Mouse (Mus musculus): ENCODE results near the gene 4930447C04Rik. TPM values are rescaled to one million over a fixed set of nuclear protein-coding genes. Genes with fewer than 3 reads are reported as not detected.
A peak's percentile ranks its signal among the peaks of the same experiment; 100 is the strongest.

4930447C04Rik gene
- total and polyA plus RNA-seq, 2 experiments = not detected

- Histone ChIP-seq H3K9ac (ENCODE audit: low read depth, low read length) (no peak overlapping the region), H3K27ac (replicated peaks; ENCODE audit: insufficient read depth, low read depth, low read length) (no peak overlapping the region), H3K36me3 (ENCODE audit: control insufficient read depth, insufficient read depth, low read length) (no peaks in the 10 kb centered on the region), H3K27me3 (ENCODE audit: control insufficient read depth, insufficient read depth, low read length) (peaks cover 2% of the 10 kb centered on the region; the same call in 1 of the 2 replicates), H3K4me3 (ENCODE audit: insufficient read depth, low read depth, low read length) (no peak overlapping the region), H3K4me1 (ENCODE audit: control insufficient read depth, insufficient read depth, low read length) (no peaks in the 10 kb centered on the region), H3K79me2 (ENCODE audit: control insufficient read depth, insufficient read depth, low read length) (no peaks in the 10 kb centered on the region)
- TF ChIP-seq POLR2A (IDR thresholded peaks at IDR 0.05; ENCODE audit: extremely low read depth, insufficient read depth, low read length) = no peak
- no peak for TF ChIP-seq CTCF (IDR thresholded peaks at IDR 0.05; ENCODE audit: low read depth, low read length)
- 51% methylated on average over 12 of the region's 12 CpGs for WGBS
- DNase-seq (ENCODE audit: extremely low read depth, low read depth, low spot score) = peak; percentile 55
Measured at GRCm38 (mm10) chr12:72843973-72844620, 96.5 kb downstream of the 4930447C04Rik start.

DNA sequence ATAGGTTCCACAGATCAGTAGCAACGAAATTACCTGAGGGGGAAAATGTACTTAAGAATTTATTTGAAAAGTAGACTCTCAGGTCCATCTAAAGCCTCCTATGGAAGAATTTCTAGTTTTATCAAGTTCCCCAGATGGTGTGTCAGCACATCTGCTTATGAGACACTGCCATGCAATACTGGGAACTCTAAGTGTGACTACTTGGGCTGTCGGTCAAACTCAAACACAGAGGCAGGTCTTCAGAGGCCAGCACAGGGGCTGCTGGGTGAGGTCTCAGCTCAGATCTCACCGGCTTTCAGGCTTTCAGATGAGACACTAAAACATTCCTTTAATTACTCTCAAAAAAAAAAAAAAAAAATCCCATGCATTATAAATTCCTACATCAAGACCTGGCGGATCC lies 97.0 kb downstream of the 4930447C04Rik start:
- Histone ChIP-seq H3K4me3 (ENCODE audit: insufficient read depth, low read depth, low read length) (no peak overlapping the region), H3K9ac (ENCODE audit: low read depth, low read length) (no peak overlapping the region), H3K4me1 (ENCODE audit: control insufficient read depth, insufficient read depth, low read length) (no peaks in the 10 kb centered on the region), H3K27me3 (ENCODE audit: control insufficient read depth, insufficient read depth, low read length) (peaks cover 2% of the 10 kb centered on the region; the same call in 1 of the 2 replicates), H3K27ac (replicated peaks; ENCODE audit: insufficient read depth, low read depth, low read length) (no peak overlapping the region), H3K79me2 (ENCODE audit: control insufficient read depth, insufficient read depth, low read length) (no peaks in the 10 kb centered on the region), H3K36me3 (ENCODE audit: control insufficient read depth, insufficient read depth, low read length) (no peaks in the 10 kb centered on the region)
- no peak for DNase-seq (ENCODE audit: extremely low read depth, low read depth, low spot score)
- TF ChIP-seq CTCF (IDR thresholded peaks at IDR 0.05; ENCODE audit: low read depth, low read length) (no peak), POLR2A (IDR thresholded peaks at IDR 0.05; ENCODE audit: extremely low read depth, insufficient read depth, low read length) (no peak)
- 90% methylated on average over 4 of the region's 4 CpGs for WGBS

DNA sequence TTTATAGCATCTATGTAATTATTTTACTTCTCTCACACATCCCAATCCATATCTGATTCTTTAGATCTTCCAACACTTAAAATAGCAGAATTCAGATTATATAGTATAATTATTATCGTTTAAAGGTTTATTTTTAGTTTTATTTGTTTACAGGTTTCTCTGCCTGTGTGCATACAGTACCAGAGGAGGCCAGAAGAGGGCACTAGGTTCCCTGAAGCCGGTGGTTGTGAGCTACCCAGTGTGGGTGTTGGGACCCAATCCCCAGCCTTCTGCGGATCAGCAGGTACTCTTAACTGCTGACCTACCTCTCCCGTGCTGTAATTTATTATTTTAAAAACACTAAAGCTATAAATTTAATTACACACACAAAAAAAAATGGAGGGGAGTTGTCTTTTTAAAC lies 97.4 kb downstream of the 4930447C04Rik start:
- H3K27ac ChIP-seq (replicated peaks; ENCODE audit: insufficient read depth, low read depth, low read length) = no peak overlapping the region
- H3K9ac ChIP-seq (ENCODE audit: low read depth, low read length) = no peak overlapping the region
- H3K79me2 ChIP-seq (ENCODE audit: control insufficient read depth, insufficient read depth, low read length) = no peaks in the 10 kb centered on the region
- H3K27me3 ChIP-seq (ENCODE audit: control insufficient read depth, insufficient read depth, low read length) = no peaks in the 10 kb centered on the region; the same call in 1 of the 2 replicates
- no peaks in the 10 kb centered on the region for H3K36me3 ChIP-seq (ENCODE audit: control insufficient read depth, insufficient read depth, low read length)
- no peaks in the 10 kb centered on the region for H3K4me1 ChIP-seq (ENCODE audit: control insufficient read depth, insufficient read depth, low read length)
- DNase-seq (ENCODE audit: extremely low read depth, low read depth, low spot score) = no peak
- WGBS = 89% methylated on average over 4 of the region's 4 CpGs
- no peak overlapping the region for H3K4me3 ChIP-seq (ENCODE audit: insufficient read depth, low read depth, low read length)
- TF ChIP-seq POLR2A (IDR thresholded peaks at IDR 0.05; ENCODE audit: extremely low read depth, insufficient read depth, low read length) (no peak), CTCF (IDR thresholded peaks at IDR 0.05; ENCODE audit: low read depth, low read length) (peak; percentile 25; the same call in 1 of the 2 replicates)

- Histone ChIP-seq H3K79me2 (ENCODE audit: control insufficient read depth, insufficient read depth, low read length) (no peaks in the 10 kb centered on the region), H3K27me3 (ENCODE audit: control insufficient read depth, insufficient read depth, low read length) (no peaks in the 10 kb centered on the region; the same call in 1 of the 2 replicates), H3K4me3 (ENCODE audit: insufficient read depth, low read depth, low read length) (no peak overlapping the region), H3K36me3 (ENCODE audit: control insufficient read depth, insufficient read depth, low read length) (no peaks in the 10 kb centered on the region), H3K27ac (replicated peaks; ENCODE audit: insufficient read depth, low read depth, low read length) (no peak overlapping the region), H3K9ac (ENCODE audit: low read depth, low read length) (no peak overlapping the region), H3K4me1 (ENCODE audit: control insufficient read depth, insufficient read depth, low read length) (no peaks in the 10 kb centered on the region)
- no peak for TF ChIP-seq CTCF (IDR thresholded peaks at IDR 0.05; ENCODE audit: low read depth, low read length)
- WGBS = 96% methylated on average over 1 of the region's 1 CpGs
- DNase-seq (ENCODE audit: extremely low read depth, low read depth, low spot score) = no peak
Measured at GRCm38 (mm10) chr12:72841500-72841899, 99.1 kb downstream of the 4930447C04Rik start.

DNA sequence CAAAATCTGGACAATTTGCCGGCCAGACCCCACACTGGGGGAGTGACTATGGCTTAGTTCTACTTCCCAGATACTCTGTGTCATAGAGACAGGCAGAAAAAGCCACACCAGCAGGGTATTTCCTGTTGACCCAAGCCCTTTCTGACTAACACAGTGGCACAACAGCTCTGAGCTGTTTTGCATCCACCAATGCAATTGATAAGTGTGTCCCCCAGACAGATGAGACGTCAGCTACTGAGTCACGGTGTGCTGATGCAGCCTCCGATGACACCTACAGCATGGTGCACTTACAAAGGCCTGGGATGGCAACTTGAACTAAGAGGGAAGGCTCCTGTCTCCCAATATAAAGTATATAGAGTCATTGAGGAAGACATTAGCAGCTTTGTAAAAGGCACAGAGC lies 103.3 kb downstream of the 4930447C04Rik start:
- no peak overlapping the region for H3K9ac ChIP-seq (ENCODE audit: low read depth, low read length)
- no peak for TF ChIP-seq CTCF (IDR thresholded peaks at IDR 0.05; ENCODE audit: low read depth, low read length)
- TF ChIP-seq POLR2A (IDR thresholded peaks at IDR 0.05; ENCODE audit: extremely low read depth, insufficient read depth, low read length) = no peak
- DNase-seq (ENCODE audit: extremely low read depth, low read depth, low spot score) = no peak
- H3K4me3 ChIP-seq (ENCODE audit: insufficient read depth, low read depth, low read length) = no peak overlapping the region
- H3K27me3 ChIP-seq (ENCODE audit: control insufficient read depth, insufficient read depth, low read length) = no peaks in the 10 kb centered on the region
- no peaks in the 10 kb centered on the region for H3K36me3 ChIP-seq (ENCODE audit: control insufficient read depth, insufficient read depth, low read length)
- no peak overlapping the region for H3K27ac ChIP-seq (replicated peaks; ENCODE audit: insufficient read depth, low read depth, low read length)
- WGBS = 74% methylated on average over 4 of the region's 4 CpGs
- no peaks in the 10 kb centered on the region for H3K4me1 ChIP-seq (ENCODE audit: control insufficient read depth, insufficient read depth, low read length)
- no peaks in the 10 kb centered on the region for H3K79me2 ChIP-seq (ENCODE audit: control insufficient read depth, insufficient read depth, low read length)

DNA sequence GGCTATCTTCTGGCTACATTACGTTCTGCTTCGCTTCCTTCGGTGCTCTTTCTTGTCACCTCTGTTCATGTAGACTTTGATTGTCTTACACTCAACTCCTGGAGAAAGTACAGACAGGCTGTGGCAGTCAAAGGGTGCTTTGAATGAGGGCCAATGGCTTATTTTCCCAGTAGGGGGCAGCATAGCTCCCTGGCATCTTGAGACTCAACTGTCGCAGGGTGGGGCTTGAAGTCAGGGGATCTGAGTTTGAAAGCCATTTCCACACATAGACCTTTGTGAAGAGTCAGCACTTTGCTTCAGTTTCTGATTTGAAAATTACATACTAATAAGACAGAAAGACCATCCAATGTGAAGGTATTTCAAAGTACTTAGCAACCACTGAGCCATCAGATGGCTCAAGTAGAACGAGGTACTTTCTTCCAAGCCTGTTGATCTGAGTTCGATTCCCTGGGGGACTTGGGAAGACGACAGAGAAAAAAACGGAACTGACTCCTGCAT lies 105.0 kb downstream of the 4930447C04Rik start:
- 81% methylated on average over 8 of the region's 8 CpGs for WGBS
- Histone ChIP-seq H3K36me3 (ENCODE audit: control insufficient read depth, insufficient read depth, low read length) (no peaks in the 10 kb centered on the region), H3K4me1 (ENCODE audit: control insufficient read depth, insufficient read depth, low read length) (no peaks in the 10 kb centered on the region), H3K9ac (ENCODE audit: low read depth, low read length) (no peak overlapping the region), H3K27ac (replicated peaks; ENCODE audit: insufficient read depth, low read depth, low read length) (no peak overlapping the region), H3K4me3 (ENCODE audit: insufficient read depth, low read depth, low read length) (no peak overlapping the region), H3K79me2 (ENCODE audit: control insufficient read depth, insufficient read depth, low read length) (no peaks in the 10 kb centered on the region), H3K27me3 (ENCODE audit: control insufficient read depth, insufficient read depth, low read length) (peaks cover 11% of the 10 kb centered on the region)
- no peak for TF ChIP-seq POLR2A (IDR thresholded peaks at IDR 0.05; ENCODE audit: extremely low read depth, insufficient read depth, low read length)
- peak; percentile 14; the same call in 1 of the 2 replicates for TF ChIP-seq CTCF (IDR thresholded peaks at IDR 0.05; ENCODE audit: low read depth, low read length)
- DNase-seq (ENCODE audit: extremely low read depth, low read depth, low spot score) = no peak

Measured in liver, adult 2 months (tissue).